Mouse (Mus musculus) activated CD4-positive, CD25-positive, alpha-beta regulatory T cell (primary cell): Measurements from ENCODE around the gene Syt11. TPM values are rescaled to one million over a fixed set of nuclear protein-coding genes. Genes with fewer than 3 reads are reported as not detected.

Experiments
- polyA plus RNA-seq, 2 experiments: library from polyadenylated mRNA; unstranded; fragments of 100-300 nt; shearing (Covaris generic); gene quantifications; one replicate each; pipeline ENCODE4 v1.2.1; 2017

The Syt11 gene
- 10 to 100 TPM; 51.5 to 92.1 TPM for polyA plus RNA-seq

DNA sequence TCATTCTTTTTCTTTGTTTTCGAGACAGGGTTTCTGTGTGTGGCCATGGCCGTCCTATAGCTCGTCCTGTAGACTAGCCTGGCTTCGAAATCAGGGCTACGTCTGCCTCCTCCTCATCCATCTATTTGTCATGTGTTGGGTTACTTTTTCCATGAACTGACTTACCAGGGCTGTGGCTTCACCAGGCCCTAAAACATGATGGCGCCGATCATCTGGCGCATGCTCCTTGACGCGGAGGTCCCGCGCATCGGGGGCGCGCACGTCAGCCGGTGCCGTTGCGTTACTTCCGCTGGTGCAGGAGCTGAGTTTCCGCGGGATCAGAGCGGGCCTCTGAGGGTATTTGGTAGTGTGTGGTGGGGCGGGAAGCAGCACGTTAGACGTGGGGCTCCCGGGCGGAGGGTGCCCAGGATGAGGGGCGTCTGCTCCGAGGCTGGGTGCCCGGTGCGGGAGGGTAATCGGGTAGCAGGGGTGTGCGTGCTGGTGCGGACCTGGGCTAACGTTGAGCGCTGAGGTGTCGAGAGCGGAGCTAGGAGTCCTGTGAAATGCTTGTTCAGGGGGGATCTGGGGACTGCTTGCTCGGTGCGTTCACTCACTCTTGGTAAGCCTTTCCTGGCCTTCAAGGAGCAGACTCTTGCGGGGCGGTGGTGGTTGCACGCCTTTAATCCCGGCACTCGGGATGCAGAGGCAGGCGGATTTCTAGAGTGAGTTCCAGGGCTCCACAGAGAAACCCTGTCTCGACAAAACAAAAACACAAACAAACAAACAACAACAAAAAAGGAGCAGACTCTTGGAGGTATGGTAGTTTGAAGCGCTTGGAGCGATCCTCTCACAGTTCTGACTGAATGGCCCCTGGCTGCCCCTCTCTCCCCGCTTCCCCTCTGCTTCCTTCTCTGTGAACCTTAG lies at the start of gene Syt11:
Syt11 (minus strand) TSS at position 226 of the 903 bp plus-strand sequence.

GRCm38 (mm10) chr3:88716399-88717197 lies 58.4 kb downstream of the Syt11 start, which contains the start of gene Rit1:
Gene Rit1, plus strand, starts transcription at chr3:88716838.

Other genes with a start within 250 kb of the Syt11 start
- gene Mex3a, start 242.8 kb downstream of the Syt11 start, polyA plus RNA-seq, result under 1 TPM; 0.21 to 0.33 TPM
- under 1 TPM in 1 of 2 experiments, not detected in 1; 0.66 TPM for gene Rab25, start 226.9 kb downstream of the Syt11 start, polyA plus RNA-seq
- gene Lamtor2, start 222.1 kb downstream of the Syt11 start, polyA plus RNA-seq, result 100 to 1,000 TPM; 165 to 189 TPM
- 10 to 100 TPM; 35.4 to 39.3 TPM for gene Ubqln4, start 221.4 kb downstream of the Syt11 start, polyA plus RNA-seq
- gene Ssr2, start 199.3 kb downstream of the Syt11 start, polyA plus RNA-seq, result 100 to 1,000 TPM; 137 to 153 TPM
- gene Arhgef2, start 169.2 kb downstream of the Syt11 start, polyA plus RNA-seq, result 100 to 1,000 TPM; 132 to 145 TPM
- not detected for gene Rxfp4, start 122.0 kb downstream of the Syt11 start, polyA plus RNA-seq
- gene Khdc4, start 89.4 kb downstream of the Syt11 start, polyA plus RNA-seq, result 10 to 100 TPM; 86.3 to 93.1 TPM
- 10 to 100 TPM; 53.6 to 55.8 TPM for gene Rit1, start 58.3 kb downstream of the Syt11 start, polyA plus RNA-seq
- 10 to 100 TPM; 13.7 to 30.0 TPM for gene Gon4l, start 60.1 kb upstream of the Syt11 start, polyA plus RNA-seq
- gene Msto1, start 138.8 kb upstream of the Syt11 start, polyA plus RNA-seq, result 10 to 100 TPM; 30.8 to 45.9 TPM
- 10 to 100 TPM; 25.4 to 26.9 TPM for gene Ash1l, start 175.5 kb upstream of the Syt11 start, polyA plus RNA-seq
- 100 to 1,000 TPM; 170 to 191 TPM for gene Dap3, start 176.0 kb upstream of the Syt11 start, polyA plus RNA-seq